Comparison of ENCODE assay signal across 11 mouse cellular contexts in genomic region chr11:115746762-115747161, GRCm38 (mm10). TPM values are rescaled to one million over a fixed set of nuclear protein-coding genes. Genes with fewer than 3 reads are reported as not detected.
A peak's percentile ranks its signal among the peaks of the same experiment; 100 is the strongest.
DNase-seq lines count a peak whose midpoint lies in the region; ATAC-seq and TF ChIP-seq lines count a peak whose summit lies in the region.
"Had no signal": no experiment of that assay in that cellular context is flagged by ENCODE, and none has a peak within 500 bp of the region (broad histone marks: within the 10 kb centered on the region; RNA-seq: fewer than 3 reads in every experiment).

No protein-coding gene starts in this region.

- no peak for TF ChIP-seq CTCF in layer of hippocampus, adult 2 months (conservative IDR thresholded peaks at IDR 0.05)

- DNase-seq in heart, adult 18-20 months, result no peak
- peak; percentile 38 for DNase-seq in thymus, postnatal 14 days
- DNase-seq in thymus, adult 18-20 months, result no peak
- DNase-seq in kidney, postnatal 14 days, result peak; percentile 33
- DNase-seq in right cerebral cortex, adult 18-20 months, result no peak
- no peak for DNase-seq in layer of hippocampus, adult 2 months (ENCODE audit: low spot score in 2 of 2)
- no peak for DNase-seq in cerebellum, postnatal 36 days
- DNase-seq: cerebellum, adult 11 months; gastrocnemius, postnatal 36 days; liver, embryonic 13.5 days had no signal

- 47% methylated on average over 8 of the region's 8 CpGs for WGBS in heart, embryonic 11.5 days (ENCODE audit: insufficient replicate concordance)

- peak overlapping the region; percentile 52 for H3K4me2 ChIP-seq in heart, embryonic 11.5 days

- H3K9ac ChIP-seq in heart, embryonic 11.5 days (ENCODE audit: low read depth, low read length), result no peak overlapping the region
- H3K9ac ChIP-seq: liver, embryonic 13.5 days had no signal

- no peaks in the 10 kb centered on the region for H3K36me3 ChIP-seq in heart, embryonic 11.5 days (ENCODE audit: control insufficient read depth, insufficient read depth, low read length)
- H3K36me3 ChIP-seq: liver, embryonic 13.5 days had no signal

- H3K4me1 ChIP-seq in heart, embryonic 11.5 days (ENCODE audit: control insufficient read depth, insufficient read depth, low read length), result no peaks in the 10 kb centered on the region

- no peak overlapping the region for H3K27ac ChIP-seq in heart, embryonic 11.5 days (ENCODE audit: low read depth, low read length)
- H3K27ac ChIP-seq in layer of hippocampus, adult 2 months, result no peak overlapping the region
- H3K27ac ChIP-seq: liver, embryonic 13.5 days had no signal

- H3K4me3 ChIP-seq in heart, embryonic 11.5 days (ENCODE audit: low read depth, low read length), result peak overlapping the region; percentile 25
- H3K4me3 ChIP-seq in layer of hippocampus, adult 2 months, result no peak overlapping the region
- H3K4me3 ChIP-seq: liver, embryonic 13.5 days had no signal

- no peak for ATAC-seq in heart, embryonic 11.5 days (replicated peaks; ENCODE audit: insufficient number of reproducible peaks, low FRiP score, low TSS enrichment)

- no peaks in the 10 kb centered on the region for H3K9me3 ChIP-seq in heart, embryonic 11.5 days (replicated peaks; ENCODE audit: control insufficient read depth, low read length)
- H3K9me3 ChIP-seq: liver, embryonic 13.5 days had no signal

- no peaks in the 10 kb centered on the region for H3K27me3 ChIP-seq in heart, embryonic 11.5 days (ENCODE audit: control insufficient read depth, insufficient read depth, low read length)

RNA-seq across cellular contexts. Expression of gene Tmem94, which starts 18.5 kb away (rescaled TPM):
- polyA plus RNA-seq in heart, embryonic 11.5 days (2014; fragmentation: Nextera tagmentation; extraction: Ambion mirVana), result 22.9 and 25.1 TPM in 2 replicates
- 100 to 1,000 TPM in 1 of 2 experiments, 10 to 100 TPM in 1; 96.6 to 104 TPM for total RNA-seq in heart, adult 18-20 months (2021)
- total RNA-seq in layer of hippocampus, adult 2 months (2021), result 10 to 100 TPM; 47.4 to 58.2 TPM

RNA-seq across cellular contexts. Expression of gene Grb2, which starts 38.4 kb away (rescaled TPM):
- polyA plus RNA-seq in heart, embryonic 11.5 days (2014; fragmentation: Nextera tagmentation; extraction: Ambion mirVana), result 42.7 and 56.3 TPM in 2 replicates
- 100 to 1,000 TPM in 1 of 2 experiments, 10 to 100 TPM in 1; 98.4 to 111 TPM for total RNA-seq in heart, adult 18-20 months (2021)
- total RNA-seq in layer of hippocampus, adult 2 months (2021), result 100 to 1,000 TPM; 182 to 198 TPM

Comparison
In these comparisons a context has a peak if more than half of its experiments do, and no peak if none do; other contexts are left out.
1. DNase-seq: peak in thymus, postnatal 14 days (single experiment) and kidney, postnatal 14 days (single experiment); none in heart, adult 18-20 months (0 of 2), thymus, adult 18-20 months (0 of 2), right cerebral cortex, adult 18-20 months (single experiment), layer of hippocampus, adult 2 months (0 of 2) and cerebellum, postnatal 36 days (0 of 2).